Mouse (Mus musculus): ENCODE measurements around the gene Ap1m2. TPM values are rescaled to one million over a fixed set of nuclear protein-coding genes. Genes with fewer than 3 reads are reported as not detected.

Gene Ap1m2
- polyA plus RNA-seq, 1 experiment from 2014 or later, result 2.5 TPM

GRCm38 (mm10) chr9:21336491-21336890 lies 24.4 kb upstream of the Ap1m2 start:
- WGBS, result 83% methylated on average over 8 of the region's 8 CpGs
- Histone ChIP-seq H3K9me3 (replicated peaks) (no peaks in the 10 kb centered on the region), H3K4me1 (peaks cover 17% of the 10 kb centered on the region), H3K9ac (replicated peaks) (no peak overlapping the region), H3K4me3 (replicated peaks) (no peak overlapping the region), H3K27ac (replicated peaks) (no peak overlapping the region), H3K36me3 (peaks cover under 1% of the 10 kb centered on the region; the same call in 1 of the 2 replicates), H3K27me3 (replicated peaks) (no peaks in the 10 kb centered on the region), H3K4me2 (no peak overlapping the region)
- no peak for ATAC-seq (ENCODE audit: low FRiP score)

DNA sequence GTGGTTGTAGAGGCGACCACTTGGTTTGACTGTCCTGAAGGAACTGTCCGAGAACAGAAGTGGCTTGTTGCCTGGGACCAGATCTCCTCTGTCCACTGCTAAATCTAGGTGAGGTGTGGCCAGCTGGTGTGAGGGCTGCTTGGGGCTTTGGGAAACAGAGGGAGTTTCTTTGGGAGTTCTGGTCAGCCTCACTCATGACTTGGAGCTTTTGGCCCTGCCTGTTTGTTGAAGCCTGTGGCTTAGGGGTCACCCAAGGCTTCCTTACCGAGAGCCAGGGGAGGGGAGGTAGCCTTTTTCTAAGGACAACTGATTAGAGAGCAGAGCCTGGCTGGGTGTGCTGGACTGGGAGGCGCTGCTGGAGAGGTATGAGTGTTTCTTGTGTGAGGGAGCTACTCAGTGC lies 23.3 kb upstream of the Ap1m2 start:
- no peak for ATAC-seq (ENCODE audit: low FRiP score)

DNA sequence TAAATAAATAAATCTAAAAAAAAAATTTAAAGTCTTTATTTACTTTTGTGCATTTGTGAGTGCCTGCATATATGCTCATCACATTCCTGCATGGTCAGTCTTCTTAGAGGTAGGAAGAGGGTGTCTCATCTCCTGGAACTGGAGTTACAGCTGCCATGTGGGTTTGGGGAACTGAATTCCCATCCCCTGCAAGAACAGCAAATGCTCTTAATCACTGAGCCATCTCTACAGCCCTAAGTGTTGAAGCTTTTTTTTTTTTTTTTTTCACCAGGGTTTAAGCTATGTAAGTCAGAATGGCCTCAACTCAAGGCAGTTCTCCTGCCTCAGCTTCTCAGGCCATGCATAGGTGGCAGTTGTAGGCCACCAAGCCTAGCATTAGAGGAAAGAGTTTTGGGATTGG lies 22.6 kb upstream of the Ap1m2 start:
- Histone ChIP-seq H3K4me1 (peaks cover 20% of the 10 kb centered on the region), H3K9ac (replicated peaks) (no peak overlapping the region), H3K4me3 (replicated peaks) (no peak overlapping the region), H3K4me2 (no peak overlapping the region), H3K36me3 (no peaks in the 10 kb centered on the region), H3K27me3 (replicated peaks) (no peaks in the 10 kb centered on the region), H3K27ac (replicated peaks) (no peak overlapping the region), H3K9me3 (replicated peaks) (no peaks in the 10 kb centered on the region)
- no peak for ATAC-seq (ENCODE audit: low FRiP score)

More for the DNA sequence above, 23.3 kb upstream of the Ap1m2 start:
- H3K4me1 ChIP-seq, result peaks cover 17% of the 10 kb centered on the region
- no peaks in the 10 kb centered on the region for H3K36me3 ChIP-seq
- H3K9ac ChIP-seq (replicated peaks), result no peak overlapping the region
- no peak overlapping the region for H3K4me2 ChIP-seq
- WGBS, result 90% methylated on average over 4 of the region's 4 CpGs
- no peak overlapping the region for H3K4me3 ChIP-seq (replicated peaks)
- H3K27ac ChIP-seq (replicated peaks), result no peak overlapping the region
- no peaks in the 10 kb centered on the region for H3K9me3 ChIP-seq (replicated peaks)
- no peaks in the 10 kb centered on the region for H3K27me3 ChIP-seq (replicated peaks)

GRCm38 (mm10) chr9:21333523-21333922 lies 21.4 kb upstream of the Ap1m2 start:
- Histone ChIP-seq H3K9ac (replicated peaks) (no peak overlapping the region), H3K4me2 (no peak overlapping the region), H3K36me3 (no peaks in the 10 kb centered on the region), H3K9me3 (replicated peaks) (no peaks in the 10 kb centered on the region), H3K4me1 (peaks cover 20% of the 10 kb centered on the region), H3K27ac (replicated peaks) (no peak overlapping the region), H3K27me3 (replicated peaks) (no peaks in the 10 kb centered on the region), H3K4me3 (replicated peaks) (no peak overlapping the region)
- 96% methylated on average over 1 of the region's 1 CpGs for WGBS
- no peak for ATAC-seq (ENCODE audit: low FRiP score)

- H3K4me2 ChIP-seq, result no peak overlapping the region
- H3K36me3 ChIP-seq, result no peaks in the 10 kb centered on the region
- H3K9ac ChIP-seq (replicated peaks), result no peak overlapping the region
- ATAC-seq (ENCODE audit: low FRiP score), result no peak
- H3K4me1 ChIP-seq, result peaks cover 17% of the 10 kb centered on the region
- no peaks in the 10 kb centered on the region for H3K9me3 ChIP-seq (replicated peaks)
- H3K27me3 ChIP-seq (replicated peaks), result no peaks in the 10 kb centered on the region
- WGBS, result 26% methylated on average over 9 of the region's 9 CpGs
- H3K4me3 ChIP-seq (replicated peaks), result no peak overlapping the region
- H3K27ac ChIP-seq (replicated peaks), result 0 out of 2 replicates have a peak overlapping the region, but pooled peaks have one; percentile 33
These were observed 20.3 kb upstream of the Ap1m2 start for GRCm38 (mm10) chr9:21332161-21333061.

DNA sequence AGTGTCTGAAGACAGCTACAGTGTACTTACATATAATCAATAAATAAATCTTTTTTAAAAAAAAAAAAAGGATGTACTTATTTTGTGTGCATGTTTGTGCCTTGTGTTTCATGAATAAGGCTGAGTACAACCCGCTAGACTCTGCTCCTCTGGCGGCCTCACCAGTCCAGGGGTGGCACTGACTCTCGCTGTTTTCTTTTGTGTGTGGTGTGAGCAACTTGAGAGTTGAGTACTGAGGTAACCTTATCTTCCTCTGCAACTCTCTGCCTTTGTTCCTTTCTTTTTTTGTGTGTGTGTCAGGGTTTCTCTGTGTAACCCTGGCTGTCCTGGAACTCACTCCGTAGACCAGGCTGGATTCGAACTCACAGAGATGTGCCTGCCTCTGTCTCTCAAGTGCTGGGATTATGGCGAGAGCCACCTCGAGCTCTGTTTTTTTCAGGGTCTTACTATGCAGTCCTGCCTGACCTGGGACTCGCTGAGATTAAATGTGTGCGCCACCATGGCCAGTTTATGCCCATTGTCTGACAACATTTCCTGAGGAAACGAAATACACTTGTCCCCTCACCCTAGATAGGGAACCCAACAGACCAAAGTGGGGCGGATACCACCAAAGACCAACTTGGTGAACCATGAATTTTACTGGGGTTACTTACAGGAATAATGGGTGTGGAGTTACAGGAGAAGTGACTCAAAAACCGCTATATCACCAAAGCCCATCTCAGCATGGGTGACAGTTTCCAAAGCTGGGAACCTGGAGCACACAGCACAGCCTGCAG lies 19.4 kb upstream of the Ap1m2 start:
- Histone ChIP-seq H3K27ac (replicated peaks) (no peak overlapping the region), H3K36me3 (no peaks in the 10 kb centered on the region), H3K4me3 (replicated peaks) (no peak overlapping the region), H3K9ac (replicated peaks) (no peak overlapping the region), H3K9me3 (replicated peaks) (no peaks in the 10 kb centered on the region), H3K27me3 (replicated peaks) (no peaks in the 10 kb centered on the region), H3K4me1 (peaks cover 17% of the 10 kb centered on the region), H3K4me2 (no peak overlapping the region)
- WGBS, result 89% methylated on average over 12 of the region's 12 CpGs
- no peak for ATAC-seq (ENCODE audit: low FRiP score)

DNA sequence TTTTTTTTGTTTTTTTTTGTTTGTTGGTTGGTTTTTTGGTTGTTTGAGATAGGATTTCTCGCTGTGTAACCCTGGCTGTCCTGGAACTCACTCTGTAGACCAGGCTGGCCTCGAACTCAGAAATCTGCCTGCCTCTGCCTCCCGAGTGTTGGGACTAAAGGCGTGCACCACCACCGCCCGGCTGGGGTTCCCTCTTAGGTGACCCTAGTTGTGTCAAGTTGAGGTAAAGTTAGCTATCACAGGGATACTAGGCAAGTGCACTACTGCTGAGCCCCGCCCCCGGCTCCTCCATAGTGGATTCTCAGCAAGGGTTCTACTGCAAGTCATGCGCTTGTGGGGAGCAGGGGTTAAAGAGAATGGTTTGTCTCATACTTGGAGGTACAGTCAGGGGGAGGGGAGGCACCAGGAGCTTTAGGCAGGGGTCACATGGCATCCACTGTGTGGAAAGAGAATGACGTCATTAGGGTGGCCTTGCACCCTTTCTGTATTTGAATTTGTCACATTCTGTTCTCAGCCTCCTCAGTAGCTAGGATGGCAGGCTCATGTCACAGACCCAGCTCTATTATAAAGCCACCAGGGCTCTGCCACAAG lies 17.7 kb upstream of the Ap1m2 start:
- 93% methylated on average over 10 of the region's 10 CpGs for WGBS
- H3K9ac ChIP-seq (replicated peaks), result no peak overlapping the region

DNA sequence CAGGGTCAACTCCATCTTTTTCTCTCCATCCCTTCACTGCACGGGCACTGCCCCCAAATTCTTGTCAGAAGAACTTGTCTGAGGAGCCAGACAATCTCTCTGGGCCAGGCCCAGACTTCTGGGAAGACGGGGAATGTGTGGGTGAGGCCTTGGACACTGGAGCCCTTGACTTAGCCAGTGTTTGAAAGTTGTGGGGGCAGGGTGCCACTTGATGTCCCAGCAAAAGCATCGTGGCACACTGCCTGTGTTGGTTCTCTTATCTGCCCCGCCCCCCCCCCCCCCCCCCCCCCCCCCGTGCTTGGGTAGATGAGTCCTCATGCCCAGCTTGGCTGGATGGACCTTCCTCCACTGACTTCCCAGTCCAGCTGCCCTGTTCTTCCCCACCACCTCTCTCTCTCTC lies 16.9 kb upstream of the Ap1m2 start:
- ATAC-seq (ENCODE audit: low FRiP score), result no peak
- WGBS, result 71% methylated on average over 3 of the region's 5 CpGs

More for the DNA sequence above, 17.7 kb upstream of the Ap1m2 start:
- no peak for ATAC-seq (ENCODE audit: low FRiP score)
- no peaks in the 10 kb centered on the region for H3K36me3 ChIP-seq
- no peak overlapping the region for H3K4me3 ChIP-seq (replicated peaks)
- no peak overlapping the region for H3K4me2 ChIP-seq
- no peaks in the 10 kb centered on the region for H3K9me3 ChIP-seq (replicated peaks)
- no peaks in the 10 kb centered on the region for H3K27me3 ChIP-seq (replicated peaks)
- no peak overlapping the region for H3K27ac ChIP-seq (replicated peaks)
- peaks cover 17% of the 10 kb centered on the region for H3K4me1 ChIP-seq

DNA sequence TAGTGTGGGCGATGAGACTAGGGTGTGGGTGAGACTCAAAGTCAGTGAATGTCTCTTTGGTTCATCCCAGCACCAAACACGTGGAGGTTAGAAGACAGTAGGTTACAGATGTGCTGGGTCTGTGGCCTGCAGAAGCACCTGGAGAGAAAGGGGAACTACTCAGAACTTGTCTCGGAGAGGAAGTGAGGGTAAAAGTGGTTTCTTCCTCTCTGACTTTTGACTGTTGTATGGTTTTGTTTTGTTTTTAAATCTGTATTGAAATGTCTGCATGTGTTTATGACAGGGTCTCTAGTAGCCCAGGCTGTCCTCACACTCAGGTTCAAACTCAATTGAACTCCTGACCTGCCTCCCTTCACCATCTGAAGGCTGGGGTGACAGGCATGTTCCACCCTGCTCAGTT lies 15.9 kb upstream of the Ap1m2 start:
- ATAC-seq (ENCODE audit: low FRiP score), result no peak
- H3K27me3 ChIP-seq (replicated peaks), result no peaks in the 10 kb centered on the region
- H3K9ac ChIP-seq (replicated peaks), result no peak overlapping the region
- no peak overlapping the region for H3K4me2 ChIP-seq
- H3K27ac ChIP-seq (replicated peaks), result no peak overlapping the region
- 86% methylated on average over 3 of the region's 3 CpGs for WGBS
- no peaks in the 10 kb centered on the region for H3K9me3 ChIP-seq (replicated peaks)
- H3K4me3 ChIP-seq (replicated peaks), result no peak overlapping the region
- H3K36me3 ChIP-seq, result no peaks in the 10 kb centered on the region
- peaks cover 23% of the 10 kb centered on the region for H3K4me1 ChIP-seq

More for the DNA sequence above, 16.9 kb upstream of the Ap1m2 start:
- Histone ChIP-seq H3K27ac (replicated peaks) (no peak overlapping the region), H3K4me1 (peaks cover 17% of the 10 kb centered on the region), H3K4me2 (no peak overlapping the region), H3K4me3 (replicated peaks) (no peak overlapping the region), H3K9me3 (replicated peaks) (no peaks in the 10 kb centered on the region), H3K9ac (replicated peaks) (no peak overlapping the region), H3K27me3 (replicated peaks) (no peaks in the 10 kb centered on the region), H3K36me3 (no peaks in the 10 kb centered on the region)

- H3K9me3 ChIP-seq (replicated peaks), result no peaks in the 10 kb centered on the region
- H3K9ac ChIP-seq (replicated peaks), result no peak overlapping the region
- WGBS, result 69% methylated on average over 3 of the region's 3 CpGs
- H3K4me2 ChIP-seq, result no peak overlapping the region
- H3K27me3 ChIP-seq (replicated peaks), result no peaks in the 10 kb centered on the region
- peaks cover 21% of the 10 kb centered on the region for H3K4me1 ChIP-seq
- no peak overlapping the region for H3K27ac ChIP-seq (replicated peaks)
- ATAC-seq (ENCODE audit: low FRiP score), result no peak
- no peak overlapping the region for H3K4me3 ChIP-seq (replicated peaks)
- H3K36me3 ChIP-seq, result no peaks in the 10 kb centered on the region
These were observed 15.4 kb upstream of the Ap1m2 start for GRCm38 (mm10) chr9:21327569-21327968.

GRCm38 (mm10) chr9:21324269-21324668 lies 12.1 kb upstream of the Ap1m2 start:
- no peaks in the 10 kb centered on the region for H3K36me3 ChIP-seq
- H3K9me3 ChIP-seq (replicated peaks), result no peaks in the 10 kb centered on the region
- no peak overlapping the region for H3K27ac ChIP-seq (replicated peaks)
- no peak overlapping the region for H3K9ac ChIP-seq (replicated peaks)
- H3K4me3 ChIP-seq (replicated peaks), result no peak overlapping the region
- 96% methylated on average over 11 of the region's 11 CpGs for WGBS
- H3K4me1 ChIP-seq, result peaks cover 30% of the 10 kb centered on the region
- no peaks in the 10 kb centered on the region for H3K27me3 ChIP-seq (replicated peaks)
- ATAC-seq (ENCODE audit: low FRiP score), result no peak
- no peak overlapping the region for H3K4me2 ChIP-seq

Data from neural tube, embryonic 15.5 days (tissue).